Mouse (Mus musculus) myocyte (in vitro differentiated cells): ENCODE results near the gene Epb41l2. TPM values are rescaled to one million over a fixed set of nuclear protein-coding genes. Genes with fewer than 3 reads are reported as not detected.

ENCODE experiments used
- H3K27me3 ChIP-seq: one replicate; pipeline ENCODE4 v1.6.1; 2011; ENCODE audit not compliant: control insufficient read depth, insufficient read depth, insufficient read length
- H3K36me3 ChIP-seq: one replicate; pipeline ENCODE4 v1.6.1; 2011; ENCODE audit not compliant: control insufficient read depth, insufficient read depth
- H3K4me2 ChIP-seq: one replicate; pipeline ENCODE4 v1.6.1; 2011; ENCODE audit warnings: low read depth, control low read depth
- H3K4me3 ChIP-seq: one replicate; pipeline ENCODE4 v1.5.1; 2011; ENCODE audit warnings: mild to moderate bottlenecking, control low read depth, moderate library complexity
- H3K79me2 ChIP-seq: one replicate; pipeline ENCODE4 v1.6.1; 2011; ENCODE audit not compliant: control insufficient read depth, insufficient read depth
- H3ac ChIP-seq: one replicate; pipeline ENCODE4 v1.6.1; 2011; ENCODE audit not compliant: control insufficient read depth, insufficient read length
- CEBPB ChIP-seq: IDR thresholded peaks from 2 replicates; pipeline ENCODE4 v1.6.1; 2011; ENCODE audit warnings: mild to moderate bottlenecking, moderate library complexity; ENCODE audit not compliant: poor library complexity, insufficient read depth, severe bottlenecking
- E2F4 ChIP-seq: IDR thresholded peaks from one replicate; pipeline ENCODE4 v1.6.1; 2011; ENCODE audit warnings: mild to moderate bottlenecking, control low read depth, moderate library complexity; ENCODE audit not compliant: insufficient read depth
- MAX ChIP-seq: IDR thresholded peaks from one replicate; pipeline ENCODE4 v1.6.1; 2011; ENCODE audit warnings: low read depth, mild to moderate bottlenecking, control low read depth
- MYOD1 ChIP-seq, 3 experiments: IDR thresholded peaks; one replicate each; pipeline ENCODE4 v1.6.1; 2011; ENCODE audit warnings: control low read depth in 2 of 3, low read depth in 2 of 3, mild to moderate bottlenecking in 2 of 3, moderate library complexity in 1 of 3; ENCODE audit not compliant: insufficient read length in 2 of 3, control insufficient read depth in 1 of 3
- MYOG ChIP-seq, 3 experiments: IDR thresholded peaks; one replicate each; pipeline ENCODE4 v1.6.1; 2011; ENCODE audit warnings: control low read depth in 2 of 3, low read depth in 2 of 3, mild to moderate bottlenecking in 2 of 3; ENCODE audit not compliant: insufficient read length in 2 of 3, control insufficient read depth in 1 of 3, insufficient read depth in 1 of 3
- POLR2A ChIP-seq: IDR thresholded peaks from one replicate; pipeline ENCODE4 v1.6.1; 2011; ENCODE audit warnings: low read depth, mild to moderate bottlenecking, control low read depth, moderate library complexity; ENCODE audit not compliant: insufficient read length
- POLR2AphosphoS2 ChIP-seq: IDR thresholded peaks from one replicate; pipeline ENCODE4 v1.6.1; 2011; ENCODE audit warnings: low read depth, control low read depth; ENCODE audit not compliant: insufficient read length
- REST ChIP-seq: IDR thresholded peaks from one replicate; pipeline ENCODE4 v1.6.1; 2011; ENCODE audit warnings: mild to moderate bottlenecking, control low read depth, moderate library complexity; ENCODE audit not compliant: insufficient read depth, insufficient read length
- SRF ChIP-seq: IDR thresholded peaks from one replicate; pipeline ENCODE4 v1.6.1; 2011; ENCODE audit warnings: low read depth; ENCODE audit not compliant: control insufficient read depth, insufficient read length
- TCF12 ChIP-seq: IDR thresholded peaks from one replicate; pipeline ENCODE4 v1.6.1; 2011; ENCODE audit warnings: mild to moderate bottlenecking, control low read depth; ENCODE audit not compliant: poor library complexity, insufficient read depth, severe bottlenecking
- TCF3 ChIP-seq: IDR thresholded peaks from one replicate; pipeline ENCODE4 v1.6.1; 2011; ENCODE audit warnings: low read depth, control low read depth; ENCODE audit not compliant: insufficient read length
- USF1 ChIP-seq: IDR thresholded peaks from one replicate; pipeline ENCODE4 v1.6.1; 2011; ENCODE audit warnings: low read depth, mild to moderate bottlenecking, control low read depth, moderate library complexity
- polyA plus RNA-seq: library from polyadenylated mRNA; unstranded; fragments of >200 nt; fragmentation: generic; extraction: Trizol; gene quantifications from one replicate; pipeline ENCODE4 v1.2.1, GENCODE M21; 2012; ENCODE audit warnings: missing spikeins

Epb41l2 gene
- polyA plus RNA-seq, 1 experiment, result 22.3 TPM

DNA sequence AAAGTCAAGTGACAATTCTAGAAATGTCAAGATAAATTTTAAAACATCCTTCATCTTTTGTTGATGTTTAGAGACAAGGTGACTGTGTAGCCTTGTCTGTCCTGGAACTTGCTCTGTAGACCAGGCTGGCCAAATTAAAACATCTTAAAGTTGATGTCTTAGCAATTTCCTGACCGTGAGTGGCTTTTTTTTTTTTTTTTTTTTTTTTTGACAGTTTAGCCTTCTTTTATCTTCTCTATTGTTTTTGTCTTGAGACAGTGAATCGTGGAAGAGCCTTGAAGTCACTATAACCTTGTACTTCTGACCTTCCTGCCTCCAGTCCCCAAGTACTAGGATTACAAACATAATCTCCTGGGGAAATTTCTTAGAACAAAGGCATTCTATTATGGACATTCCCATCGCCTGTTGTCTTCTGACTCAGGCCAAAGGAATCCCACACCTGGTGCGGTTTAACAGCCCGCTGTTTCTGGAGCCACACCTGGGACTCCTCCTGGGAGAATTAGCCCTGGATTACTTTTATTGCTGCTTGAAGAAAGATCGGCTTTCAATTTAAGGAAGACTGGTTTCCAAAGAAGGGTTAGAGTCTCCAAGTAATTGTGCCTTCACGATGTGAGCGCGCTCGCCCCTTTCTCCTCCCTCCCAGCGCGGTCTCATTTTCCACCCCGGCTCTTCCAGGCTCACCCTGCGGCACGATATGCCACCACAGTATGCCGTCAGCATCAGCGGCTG lies 45.6 kb upstream of the Epb41l2 start:
- Histone ChIP-seq H3ac (no peak overlapping the region), H3K79me2 (no peaks in the 10 kb centered on the region), H3K4me3 (no peak overlapping the region), H3K36me3 (no peaks in the 10 kb centered on the region), H3K27me3 (no peaks in the 10 kb centered on the region), H3K4me2 (no peak overlapping the region)
- TF ChIP-seq TCF12 (peak; percentile 75), MYOD1 (IDR thresholded peaks at IDR 0.05; ENCODE audit: control insufficient read depth in 1 of 3, insufficient read length in 2 of 3, low read depth in 2 of 3) (peak in 2 of 3 experiments; percentile 54 to 62), TCF3 (peak; percentile 40), POLR2A (no peak), MYOG (IDR thresholded peaks at IDR 0.05; ENCODE audit: control insufficient read depth in 1 of 3, insufficient read depth in 1 of 3, insufficient read length in 2 of 3, low read depth in 2 of 3) (peak in 1 of 3 experiments; percentile 64)

DNA sequence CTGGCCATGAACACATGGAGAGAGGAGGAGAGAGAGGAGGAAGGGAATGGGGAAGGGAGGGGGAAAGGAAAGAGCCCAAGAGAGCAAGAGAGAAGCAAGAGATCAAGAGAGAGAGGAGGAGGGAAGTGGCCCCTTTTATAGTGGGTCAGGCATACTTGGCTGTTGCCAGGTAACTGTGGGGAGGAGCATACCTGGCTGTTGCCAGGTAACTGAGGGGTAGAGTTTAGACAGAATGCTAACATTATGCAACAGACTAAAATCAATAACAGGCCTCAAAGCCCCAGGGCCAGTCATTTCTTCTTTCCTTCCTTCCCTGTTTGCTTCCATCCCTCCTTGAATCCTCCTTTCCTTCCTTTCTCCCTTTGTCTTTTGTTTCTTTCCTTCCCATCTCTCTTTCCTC lies 41.9 kb upstream of the Epb41l2 start:
- no peaks in the 10 kb centered on the region for H3K27me3 ChIP-seq
- H3K4me2 ChIP-seq, result no peak overlapping the region
- H3K4me3 ChIP-seq, result no peak overlapping the region
- H3K36me3 ChIP-seq, result no peaks in the 10 kb centered on the region
- H3K79me2 ChIP-seq, result no peaks in the 10 kb centered on the region
- no peak for TF ChIP-seq TCF12
- TF ChIP-seq CEBPB, result no peak
- TF ChIP-seq REST, result no peak
- no peak for TF ChIP-seq POLR2AphosphoS2
- TF ChIP-seq MYOG (IDR thresholded peaks at IDR 0.05; ENCODE audit: control insufficient read depth in 1 of 3, insufficient read depth in 1 of 3, insufficient read length in 2 of 3, low read depth in 2 of 3), result no peak
- TF ChIP-seq MYOD1 (IDR thresholded peaks at IDR 0.05; ENCODE audit: control insufficient read depth in 1 of 3, insufficient read length in 2 of 3, low read depth in 2 of 3), result no peak
- no peak for TF ChIP-seq USF1
- TF ChIP-seq MAX, result no peak
- no peak for TF ChIP-seq SRF
- TF ChIP-seq POLR2A, result no peak
- no peak for TF ChIP-seq TCF3
- TF ChIP-seq E2F4, result no peak
- H3ac ChIP-seq, result no peak overlapping the region

DNA sequence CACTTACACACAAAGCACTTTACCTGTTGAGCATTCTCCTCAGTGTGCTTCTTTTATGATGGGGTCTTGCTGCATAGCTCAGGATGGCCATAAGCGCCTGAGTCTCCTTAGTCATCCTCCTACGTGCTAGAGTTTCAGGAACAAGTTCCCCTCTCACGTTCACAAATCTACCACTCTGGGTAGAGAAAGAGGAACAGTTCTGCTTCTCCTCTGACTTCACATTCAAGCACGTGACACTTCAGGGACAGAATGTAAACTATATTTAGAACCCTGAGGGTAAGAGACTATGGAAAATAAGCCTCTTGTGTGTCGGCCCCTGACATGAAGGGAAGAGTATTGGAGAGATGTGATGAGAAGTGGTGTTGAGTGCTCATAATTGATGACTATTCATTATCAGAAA lies 41.2 kb upstream of the Epb41l2 start:
- Histone ChIP-seq H3K27me3 (no peaks in the 10 kb centered on the region), H3K36me3 (no peaks in the 10 kb centered on the region), H3K4me3 (no peak overlapping the region), H3K79me2 (no peaks in the 10 kb centered on the region), H3ac (no peak overlapping the region), H3K4me2 (no peak overlapping the region)
- TF ChIP-seq SRF, result no peak
- no peak for TF ChIP-seq USF1
- TF ChIP-seq MYOG (IDR thresholded peaks at IDR 0.05; ENCODE audit: control insufficient read depth in 1 of 3, insufficient read depth in 1 of 3, insufficient read length in 2 of 3, low read depth in 2 of 3), result no peak
- TF ChIP-seq MYOD1 (IDR thresholded peaks at IDR 0.05; ENCODE audit: control insufficient read depth in 1 of 3, insufficient read length in 2 of 3, low read depth in 2 of 3), result no peak
- TF ChIP-seq MAX, result no peak
- no peak for TF ChIP-seq POLR2AphosphoS2
- no peak for TF ChIP-seq POLR2A
- TF ChIP-seq E2F4, result no peak
- no peak for TF ChIP-seq REST
- TF ChIP-seq TCF12, result no peak
- TF ChIP-seq TCF3, result no peak
- TF ChIP-seq CEBPB, result no peak

DNA sequence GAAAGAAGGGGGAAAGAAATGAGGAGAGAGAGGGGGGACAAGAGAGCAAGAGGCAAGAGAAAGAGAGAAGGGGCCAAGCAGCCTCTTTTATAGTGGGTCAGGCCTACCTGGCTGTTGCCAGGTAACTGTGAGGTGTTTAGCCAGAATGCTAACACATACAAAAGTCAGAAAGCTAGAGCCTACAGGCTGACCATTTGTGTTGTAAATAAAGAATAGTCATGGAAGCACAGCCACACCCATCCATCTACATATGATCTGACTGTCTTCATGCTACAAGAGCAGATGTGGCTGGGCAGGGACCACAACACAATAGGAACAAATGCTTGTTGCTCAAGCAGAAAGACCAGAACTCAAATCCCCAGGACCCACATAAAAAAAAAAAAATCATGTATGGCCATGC lies 40.1 kb upstream of the Epb41l2 start:
- Histone ChIP-seq H3K79me2 (no peaks in the 10 kb centered on the region), H3K4me3 (no peak overlapping the region), H3ac (no peak overlapping the region), H3K36me3 (no peaks in the 10 kb centered on the region), H3K27me3 (no peaks in the 10 kb centered on the region), H3K4me2 (no peak overlapping the region)
- no peak for TF ChIP-seq POLR2A
- no peak for TF ChIP-seq USF1
- no peak for TF ChIP-seq SRF
- no peak for TF ChIP-seq MYOD1 (IDR thresholded peaks at IDR 0.05; ENCODE audit: control insufficient read depth in 1 of 3, insufficient read length in 2 of 3, low read depth in 2 of 3)
- TF ChIP-seq TCF12, result no peak
- no peak for TF ChIP-seq POLR2AphosphoS2
- TF ChIP-seq REST, result no peak
- no peak for TF ChIP-seq TCF3
- no peak for TF ChIP-seq CEBPB
- no peak for TF ChIP-seq MAX
- TF ChIP-seq E2F4, result no peak
- no peak for TF ChIP-seq MYOG (IDR thresholded peaks at IDR 0.05; ENCODE audit: control insufficient read depth in 1 of 3, insufficient read depth in 1 of 3, insufficient read length in 2 of 3, low read depth in 2 of 3)
